ENCODE assay signal across 30 mouse cellular contexts in genomic region chr13:57372141-57372700, GRCm38 (mm10).
DNase-seq lines count a peak whose midpoint lies in the region; ATAC-seq and TF ChIP-seq lines count a peak whose summit lies in the region.
"Had no signal": no experiment of that assay in that cellular context is flagged by ENCODE, and none has a peak within 500 bp of the region (broad histone marks: within the 10 kb centered on the region; RNA-seq: fewer than 3 reads in every experiment).

No protein-coding gene starts in this region.

- no peak overlapping the region for H3K9ac ChIP-seq in heart, adult 2 months (ENCODE audit: low read depth, low read length)
- no peak overlapping the region for H3K9ac ChIP-seq in midbrain, embryonic 11.5 days (ENCODE audit: low read length)
- H3K9ac ChIP-seq: embryonic facial prominence, embryonic 13.5 days; forebrain, embryonic 12.5 days; heart, embryonic 15.5 days; hindbrain, embryonic 13.5 days; limb, embryonic 13.5 days; liver, embryonic 13.5 days; neural tube, embryonic 13.5 days had no signal

- peak; percentile 68 for DNase-seq in heart, adult 11 months
- no peak for DNase-seq in heart, adult 2 months
- DNase-seq in right cerebral cortex, postnatal 25 days, result peak; percentile 17
- DNase-seq in right cerebral cortex, postnatal 4 days, result no peak
- DNase-seq in brain, adult 2 months (ENCODE audit: low read depth, low spot score), result peak; percentile 71
- DNase-seq in midbrain, embryonic 11.5 days (ENCODE audit: low spot score, missing footprints), result no peak
- DNase-seq in gastrocnemius, postnatal 10 days, result no peak
- DNase-seq: adrenal gland, adult 2 months; cerebellum, adult 11-12 months; cerebellum, postnatal 14 days; embryo, embryonic 11 days; gastrocnemius, postnatal 36 days; heart, postnatal 36 days; kidney, adult 18-20 months; kidney, postnatal 4 days; liver, embryonic 13.5 days; lung, adult 2 months; lung, postnatal 36 days; midbrain, embryonic 14.5 days; retina, postnatal 1 day had no signal

- H3K36me3 ChIP-seq in heart, adult 2 months (ENCODE audit: control insufficient read depth, insufficient read depth, low read length), result no peaks in the 10 kb centered on the region
- H3K36me3 ChIP-seq in midbrain, embryonic 11.5 days (ENCODE audit: control insufficient read depth, insufficient read depth, low read length), result no peaks in the 10 kb centered on the region
- H3K36me3 ChIP-seq: embryonic facial prominence, embryonic 13.5 days; forebrain, embryonic 12.5 days; heart, embryonic 15.5 days; hindbrain, embryonic 13.5 days; limb, embryonic 13.5 days; liver, embryonic 13.5 days; neural tube, embryonic 13.5 days had no signal

- H3K9me3 ChIP-seq in midbrain, embryonic 11.5 days (ENCODE audit: control insufficient read depth, low read length), result no peaks in the 10 kb centered on the region
- H3K9me3 ChIP-seq: embryonic facial prominence, embryonic 13.5 days; forebrain, embryonic 12.5 days; heart, embryonic 15.5 days; hindbrain, embryonic 13.5 days; limb, embryonic 13.5 days; liver, embryonic 13.5 days; neural tube, embryonic 13.5 days had no signal

- no peak for TF ChIP-seq POLR2A in heart, adult 2 months (IDR thresholded peaks at IDR 0.05; ENCODE audit: insufficient read depth, low read depth, low read length)

- no peak for TF ChIP-seq CTCF in heart, adult 2 months (IDR thresholded peaks at IDR 0.05)

- no peak for TF ChIP-seq EP300 in heart, adult 2 months (IDR thresholded peaks at IDR 0.05; ENCODE audit: insufficient read depth, low read depth, low read length)

- ATAC-seq in midbrain, embryonic 11.5 days (ENCODE audit: low FRiP score), result no peak
- ATAC-seq: inflammation-experienced regulatory T-cells, adult 6 months had no signal

- H3K27ac ChIP-seq in heart, adult 2 months, result no peak overlapping the region
- no peak overlapping the region for H3K27ac ChIP-seq in midbrain, embryonic 11.5 days (ENCODE audit: low read depth, low read length)
- H3K27ac ChIP-seq: embryonic facial prominence, embryonic 13.5 days; forebrain, embryonic 12.5 days; heart, embryonic 15.5 days; hindbrain, embryonic 13.5 days; limb, embryonic 13.5 days; liver, embryonic 13.5 days; neural tube, embryonic 13.5 days; stomach, postnatal 0 days had no signal

- intact Hi-C loops in heart, adult 2 months (cut with DNase I), result no loop called here

- no peak overlapping the region for H3K4me2 ChIP-seq in midbrain, embryonic 11.5 days
- H3K4me2 ChIP-seq: embryonic facial prominence, embryonic 13.5 days; forebrain, embryonic 12.5 days; heart, embryonic 15.5 days; hindbrain, embryonic 13.5 days; limb, embryonic 13.5 days; liver, embryonic 13.5 days; neural tube, embryonic 13.5 days had no signal

- no peaks in the 10 kb centered on the region for H3K27me3 ChIP-seq in heart, adult 2 months (ENCODE audit: control insufficient read depth, insufficient read depth, low read length)
- no peaks in the 10 kb centered on the region for H3K27me3 ChIP-seq in midbrain, embryonic 11.5 days (ENCODE audit: control insufficient read depth, insufficient read depth, low read length)
- H3K27me3 ChIP-seq: embryonic facial prominence, embryonic 13.5 days; heart, embryonic 15.5 days; hindbrain, embryonic 13.5 days; limb, embryonic 13.5 days; liver, embryonic 13.5 days; megakaryocyte, embryonic 14.5 days; neural tube, embryonic 13.5 days had no signal

- 84% methylated on average over 14 of the region's 14 CpGs for WGBS in heart, adult 2 months
- WGBS in midbrain, embryonic 11.5 days, result 93% methylated on average over 14 of the region's 14 CpGs

- no peak overlapping the region for H3K4me3 ChIP-seq in heart, adult 2 months
- no peak overlapping the region for H3K4me3 ChIP-seq in midbrain, embryonic 11.5 days (ENCODE audit: low read depth, low read length)
- H3K4me3 ChIP-seq: embryonic facial prominence, embryonic 13.5 days; erythroblast, embryonic 14.5 days; forebrain, embryonic 12.5 days; heart, embryonic 15.5 days; hindbrain, embryonic 13.5 days; limb, embryonic 13.5 days; liver, embryonic 13.5 days; megakaryocyte, embryonic 14.5 days; neural tube, embryonic 13.5 days had no signal

- no peaks in the 10 kb centered on the region for H3K4me1 ChIP-seq in heart, adult 2 months (ENCODE audit: control insufficient read depth, insufficient read depth, low read length)
- H3K4me1 ChIP-seq in midbrain, embryonic 11.5 days (ENCODE audit: control insufficient read depth, insufficient read depth, low read length), result no peaks in the 10 kb centered on the region
- H3K4me1 ChIP-seq: embryonic facial prominence, embryonic 13.5 days; forebrain, embryonic 12.5 days; heart, embryonic 15.5 days; hindbrain, embryonic 13.5 days; limb, embryonic 13.5 days; liver, embryonic 13.5 days; megakaryocyte, embryonic 14.5 days; neural tube, embryonic 13.5 days had no signal

- no peaks in the 10 kb centered on the region for H3K79me2 ChIP-seq in heart, adult 2 months (replicated peaks; ENCODE audit: control insufficient read depth, insufficient read depth, low read length)

Comparison
In these comparisons a context has a peak if more than half of its experiments do, and no peak if none do; other contexts are left out.
1. DNase-seq: peak in heart, adult 11 months (single experiment), right cerebral cortex, postnatal 25 days (single experiment) and brain, adult 2 months (single experiment); none in heart, adult 2 months (0 of 2), right cerebral cortex, postnatal 4 days (single experiment), midbrain, embryonic 11.5 days (single experiment) and gastrocnemius, postnatal 10 days (single experiment).